Mouse (Mus musculus) kidney, postnatal 0 days (tissue): ENCODE measurements around the gene Zfp384. TPM values are rescaled to one million over a fixed set of nuclear protein-coding genes. Genes with fewer than 3 reads are reported as not detected.
A peak's percentile ranks its signal among the peaks of the same experiment; 100 is the strongest.

ENCODE experiments used
- ATAC-seq: fragments of 200-750 bp; cut with Nextera tagmentation; replicated peaks from 2 replicates; pipeline ENCODE4 v1.8.0; 2017; ENCODE audit warnings: low read depth, moderate number of reproducible peaks, moderate TSS enrichment, moderate library complexity; ENCODE audit not compliant: low FRiP score
- DNase-seq: peaks from one replicate; pipeline ENCODE4 v3.0.0-alpha.2; 2016; ENCODE audit warnings: low spot score
- H3K27ac ChIP-seq: fragments of 300-500 bp; sonication (generic); 2 replicates; pipeline ENCODE4 v1.5.1; 2014; ENCODE audit warnings: mild to moderate bottlenecking
- H3K27me3 ChIP-seq: fragments of 300-500 bp; sonication (generic); 2 replicates; pipeline ENCODE4 v1.6.1; 2014; ENCODE audit warnings: low read length, mixed read lengths; ENCODE audit not compliant: insufficient read depth
- H3K36me3 ChIP-seq: fragments of 300-500 bp; sonication (generic); 2 replicates; pipeline ENCODE4 v1.6.1; 2014; ENCODE audit warnings: low read length, mixed read lengths; ENCODE audit not compliant: insufficient read depth
- H3K4me1 ChIP-seq: fragments of 300-500 bp; sonication (generic); replicated peaks from 2 replicates; pipeline ENCODE4 v1.6.1; 2014; ENCODE audit warnings: antibody characterized with exemption, low read length, mixed read lengths; ENCODE audit not compliant: insufficient read depth
- H3K4me2 ChIP-seq: fragments of 300-500 bp; sonication (generic); 2 replicates; pipeline ENCODE4 v1.6.1; 2014; ENCODE audit warnings: mild to moderate bottlenecking, low read length, moderate library complexity, mixed read lengths
- H3K4me3 ChIP-seq: fragments of 300-500 bp; sonication (generic); replicated peaks from 2 replicates; pipeline ENCODE4 v1.5.1; 2014; ENCODE audit warnings: low read depth, low read length
- H3K9ac ChIP-seq: fragments of 300-500 bp; sonication (generic); 2 replicates; pipeline ENCODE4 v1.6.1; 2014; ENCODE audit warnings: low read depth, low read length
- H3K9me3 ChIP-seq: fragments of 300-500 bp; sonication (generic); replicated peaks from 2 replicates; pipeline ENCODE4 v1.6.1; 2016; ENCODE audit warnings: low read length, inconsistent platforms, mixed read lengths
- CTCF ChIP-seq: IDR thresholded peaks from 2 replicates; pipeline ENCODE4 v1.5.1; 2016; ENCODE audit warnings: antibody characterized with exemption, low read depth, mild to moderate bottlenecking, moderate library complexity
- WGBS: fragments of 180-500 bp; shearing (Covaris S2); extraction: QIAGEN DNeasy Blood & Tissue Kit; methylation state at CpG from one replicate; pipeline ENCODE4 v1.1.7; 2014; 5-methylcytosine and 5-hydroxymethylcytosine counted together
- polyA plus RNA-seq: library from polyadenylated mRNA; unstranded; fragments of >200 nt; fragmentation: Nextera tagmentation; extraction: Ambion mirVana; gene quantifications from 2 replicates; pipeline ENCODE4 v1.2.1, GENCODE M21; 2015

Zfp384 gene
- polyA plus RNA-seq, 1 experiment from 2014 or later, result 11.3 TPM

DNA sequence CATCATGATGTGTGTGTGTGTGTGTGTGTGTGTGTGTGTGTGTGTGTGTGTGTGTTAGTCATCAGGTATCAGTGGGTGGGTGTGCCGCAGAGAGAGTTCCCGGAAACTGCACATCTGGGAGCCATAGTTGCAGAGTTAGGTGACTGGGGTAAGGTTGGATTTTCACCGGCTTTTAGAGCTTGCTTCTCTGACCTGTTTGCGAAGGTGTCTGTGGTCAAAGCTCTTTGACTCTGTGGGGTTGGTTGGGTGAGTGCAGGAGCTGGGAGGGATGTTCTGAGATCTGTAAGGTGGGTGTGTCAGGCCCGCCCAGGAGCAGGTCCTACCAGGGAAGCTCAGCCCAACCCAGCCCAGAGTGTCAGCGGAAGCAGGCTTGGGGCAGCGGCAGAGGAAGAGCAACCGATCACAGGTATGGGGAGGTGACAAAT is 58.6 kb downstream of the Zfp384 start, which contains the start of gene Lpar5:
TSS of gene Lpar5 (plus strand) at position 350 of the 425 bp plus-strand sequence.
- H3K36me3 ChIP-seq, result no peaks in the 10 kb centered on the region
- TF ChIP-seq CTCF, result no peak
- no peaks in the 10 kb centered on the region for H3K9me3 ChIP-seq
- H3K27ac ChIP-seq, result no peak within 1 kb of the TSS
- 55% methylated on average over 8 of the region's 8 CpGs for WGBS
- H3K4me2 ChIP-seq, result no peak within 1 kb of the TSS
- DNase-seq (no peak), ATAC-seq (no peak)
- H3K4me1 ChIP-seq, result no peaks in the 10 kb centered on the region
- no peak within 1 kb of the TSS for H3K4me3 ChIP-seq
- no peak within 1 kb of the TSS for H3K9ac ChIP-seq
- no peaks in the 10 kb centered on the region for H3K27me3 ChIP-seq

DNA sequence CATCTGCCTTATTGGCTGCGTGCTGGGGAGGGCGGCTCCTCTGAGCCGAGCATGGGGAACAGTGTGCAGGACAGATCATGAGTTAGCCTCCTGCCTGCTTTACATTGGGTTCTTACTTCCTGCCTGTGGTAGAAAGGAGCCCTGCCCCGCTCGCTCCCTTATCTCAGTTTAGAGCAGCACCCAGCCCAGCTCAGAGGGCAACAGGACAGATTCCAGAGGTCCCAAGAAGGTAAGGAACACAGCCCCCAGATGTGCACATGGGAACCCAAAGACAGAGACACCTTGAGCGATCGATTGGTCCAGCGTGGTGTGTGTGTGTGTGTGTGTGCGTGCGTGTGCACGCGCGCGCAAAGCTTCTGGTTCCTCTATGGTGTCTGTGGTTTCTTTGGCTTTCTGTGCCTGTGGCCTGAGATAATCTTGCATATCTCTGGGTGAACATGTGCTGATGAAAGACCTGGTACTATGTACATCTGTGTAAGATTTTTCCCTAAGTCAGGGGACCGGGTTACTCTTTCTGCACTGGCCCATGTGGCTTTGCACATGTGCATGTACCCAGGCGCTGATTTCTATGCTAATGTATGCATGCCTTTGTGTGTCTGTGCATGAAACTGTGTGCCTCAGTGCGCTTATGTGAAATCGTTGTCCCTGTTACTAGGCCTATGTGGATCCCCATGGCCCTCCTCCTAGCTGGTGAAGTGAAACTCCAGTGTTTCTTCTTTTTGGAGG is 62.4 kb downstream of the Zfp384 start:
- TF ChIP-seq CTCF, result no peak
- 82% methylated on average over 18 of the region's 18 CpGs for WGBS
- Histone ChIP-seq H3K27me3 (no peaks in the 10 kb centered on the region), H3K9me3 (no peaks in the 10 kb centered on the region), H3K4me3 (no peak overlapping the region), H3K4me2 (no peak overlapping the region), H3K9ac (no peak overlapping the region), H3K4me1 (no peaks in the 10 kb centered on the region), H3K27ac (peak overlapping the region; percentile 44), H3K36me3 (no peaks in the 10 kb centered on the region)
- ATAC-seq (no peak), DNase-seq (no peak)

DNA sequence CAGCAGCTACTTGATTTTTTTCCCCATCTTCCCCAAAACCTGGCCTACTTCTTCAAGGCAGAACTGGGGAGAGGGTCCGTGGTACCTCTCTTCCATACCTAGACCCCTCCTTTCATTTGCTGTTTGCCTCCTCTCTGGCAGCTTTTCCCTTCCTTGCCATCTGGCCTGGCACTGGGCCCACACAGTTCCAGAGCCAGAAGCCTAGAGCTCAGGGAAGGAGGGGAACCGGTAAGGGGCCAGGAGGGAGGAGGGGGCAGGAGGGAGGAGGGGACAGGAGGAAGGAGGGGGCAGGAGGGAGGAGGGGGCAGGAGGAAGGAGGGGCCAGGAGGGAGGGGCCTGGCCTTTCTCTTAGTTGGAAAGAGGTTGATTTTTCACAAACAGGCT is 62.9 kb downstream of the Zfp384 start:
- no peaks in the 10 kb centered on the region for H3K36me3 ChIP-seq
- WGBS, result 29% methylated on average over 2 of the region's 2 CpGs
- no peaks in the 10 kb centered on the region for H3K4me1 ChIP-seq
- H3K9me3 ChIP-seq, result no peaks in the 10 kb centered on the region
- H3K27me3 ChIP-seq, result no peaks in the 10 kb centered on the region
- ATAC-seq, result no peak; the same call in 1 of the 2 replicates
- TF ChIP-seq CTCF, result no peak
- H3K4me2 ChIP-seq, result no peak overlapping the region
- DNase-seq, result no peak
- peak overlapping the region; percentile 44 for H3K27ac ChIP-seq
- no peak overlapping the region for H3K4me3 ChIP-seq
- no peak overlapping the region for H3K9ac ChIP-seq

DNA sequence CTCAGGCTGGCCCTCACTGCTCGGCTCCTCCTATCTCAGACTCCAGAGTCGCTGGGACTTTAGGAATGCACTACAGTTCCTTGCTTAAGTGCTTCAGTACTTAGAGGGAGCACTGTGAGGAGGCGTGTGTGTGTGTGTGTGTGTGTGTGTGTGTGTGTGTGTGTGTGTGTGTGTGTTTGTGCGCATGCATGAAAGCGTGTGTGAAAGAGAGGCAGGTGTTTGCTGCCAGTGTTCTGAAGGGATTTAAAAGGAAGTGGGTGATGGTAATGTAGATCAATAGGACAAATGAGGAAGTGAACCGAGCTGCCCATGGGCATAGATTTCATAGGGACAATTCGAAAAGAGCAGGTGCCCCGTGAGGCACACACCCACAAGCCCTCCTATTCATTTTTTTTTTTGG is 64.9 kb downstream of the Zfp384 start:
- no peak overlapping the region for H3K4me3 ChIP-seq
- no peak overlapping the region for H3K9ac ChIP-seq
- DNase-seq (no peak), ATAC-seq (no peak)
- no peaks in the 10 kb centered on the region for H3K9me3 ChIP-seq
- no peaks in the 10 kb centered on the region for H3K27me3 ChIP-seq
- H3K27ac ChIP-seq, result no peak overlapping the region
- no peak overlapping the region for H3K4me2 ChIP-seq
- no peaks in the 10 kb centered on the region for H3K4me1 ChIP-seq
- 68% methylated on average over 8 of the region's 8 CpGs for WGBS
- TF ChIP-seq CTCF, result no peak
- H3K36me3 ChIP-seq, result no peaks in the 10 kb centered on the region

DNA sequence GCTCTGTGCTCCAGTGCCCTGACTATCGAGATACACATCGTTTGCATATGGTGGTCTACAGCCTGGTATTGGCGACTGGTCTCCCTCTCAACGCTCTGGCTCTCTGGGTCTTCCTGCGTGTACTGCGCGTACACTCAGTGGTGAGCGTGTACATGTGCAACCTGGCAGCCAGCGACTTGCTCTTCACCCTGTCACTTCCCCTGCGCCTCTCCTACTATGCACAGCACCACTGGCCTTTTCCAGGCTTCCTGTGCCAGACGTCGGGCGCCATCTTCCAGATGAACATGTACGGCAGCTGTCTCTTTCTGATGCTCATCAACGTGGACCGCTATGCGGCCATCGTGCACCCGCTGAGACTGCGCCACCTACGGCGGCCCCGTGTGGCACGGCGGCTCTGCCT is 72.4 kb downstream of the Zfp384 start:
- Histone ChIP-seq H3K4me2 (peak overlapping the region; percentile 72), H3K9me3 (no peaks in the 10 kb centered on the region), H3K27me3 (no peaks in the 10 kb centered on the region), H3K36me3 (no peaks in the 10 kb centered on the region), H3K4me1 (no peaks in the 10 kb centered on the region), H3K9ac (peak overlapping the region; percentile 41; the same call in 1 of the 2 replicates), H3K4me3 (peak overlapping the region; percentile 32), H3K27ac (no peak overlapping the region; the same call in 1 of the 2 replicates)
- DNase-seq (no peak), ATAC-seq (no peak)
- no peak for TF ChIP-seq CTCF
- 24% methylated on average over 25 of the region's 25 CpGs for WGBS

DNA sequence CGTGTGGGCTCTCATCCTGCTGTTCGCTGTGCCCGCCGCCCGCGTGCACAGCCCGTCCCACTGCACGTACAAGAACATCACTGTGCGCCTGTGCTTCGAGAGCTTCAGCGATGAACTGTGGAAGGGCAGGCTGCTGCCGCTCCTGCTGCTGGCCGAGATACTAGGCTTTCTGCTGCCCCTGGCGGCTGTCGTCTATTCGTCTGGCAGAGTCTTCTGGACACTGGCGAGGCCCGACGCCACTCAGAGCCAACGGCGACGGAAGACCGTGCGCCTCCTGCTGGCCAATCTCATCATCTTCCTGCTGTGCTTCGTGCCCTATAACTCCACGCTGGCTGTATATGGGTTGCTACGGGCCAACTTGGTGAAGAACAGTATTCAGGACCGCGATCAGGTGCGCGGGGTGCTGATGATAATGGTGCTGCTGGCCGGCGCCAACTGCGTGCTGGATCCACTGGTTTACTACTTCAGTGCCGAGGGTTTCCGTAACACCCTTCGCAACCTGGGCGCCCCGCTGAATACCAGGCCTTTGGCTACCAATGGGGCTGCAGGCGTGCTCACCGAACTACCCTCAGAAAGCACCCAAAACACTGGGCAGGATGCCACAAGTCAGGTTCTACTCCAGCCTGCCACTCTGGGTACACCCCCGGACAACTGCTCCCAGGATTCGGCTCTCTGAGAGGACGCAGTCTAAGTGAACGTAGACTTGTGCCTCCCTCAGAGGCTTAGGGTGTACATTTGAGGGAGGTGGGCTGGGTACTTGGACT is 73.0 kb downstream of the Zfp384 start:
- peak overlapping the region; percentile 41; the same call in 1 of the 2 replicates for H3K9ac ChIP-seq
- no peaks in the 10 kb centered on the region for H3K36me3 ChIP-seq
- peak; percentile 97 for TF ChIP-seq CTCF
- 24% methylated on average over 45 of the region's 45 CpGs for WGBS
- DNase-seq (peak; percentile 98), ATAC-seq (peak; percentile 89)
- H3K4me1 ChIP-seq, result no peaks in the 10 kb centered on the region
- peak overlapping the region; percentile 32 for H3K4me3 ChIP-seq
- peak overlapping the region; percentile 72 for H3K4me2 ChIP-seq
- no peak overlapping the region; the same call in 1 of the 2 replicates for H3K27ac ChIP-seq
- H3K9me3 ChIP-seq, result no peaks in the 10 kb centered on the region
- no peaks in the 10 kb centered on the region for H3K27me3 ChIP-seq
